Mouse (Mus musculus) ZHBTc4 (cell line): ENCODE measurements at regions not wholly inside any gene's neighbourhood (a gene's known extent, or its start where the extent isn't known, plus 50 kb on each side); places are given as distances from the start of the nearest gene placed in this dataset.

ENCODE experiments used
- DNase-seq: peaks from one replicate; pipeline ENCODE4 v3.0.0-alpha.2; 2011; ENCODE audit warnings: low read depth, low spot score

GRCm38 (mm10) chr5:133712652-133713051 is 386.9 kb upstream of the Castor2 start:
- peak; percentile 65 for DNase-seq

GRCm38 (mm10) chr5:133708881-133709280 is 390.6 kb upstream of the Castor2 start:
- no peak for DNase-seq

- DNase-seq, result peak; percentile 27
Observed at GRCm38 (mm10) chr5:133686206-133686605, 413.3 kb upstream of the Castor2 start.

- DNase-seq, result no peak
Observed at GRCm38 (mm10) chr5:133683021-133683420, 416.5 kb upstream of the Castor2 start.

- peak; percentile 6 for DNase-seq
Observed at GRCm38 (mm10) chr5:133676791-133677450, 422.6 kb upstream of the Castor2 start.

GRCm38 (mm10) chr5:133675636-133676035 is 423.9 kb upstream of the Castor2 start:
- DNase-seq, result peak; percentile 71

GRCm38 (mm10) chr5:133666473-133666872 is 433.0 kb upstream of the Castor2 start:
- DNase-seq, result peak; percentile 82

- DNase-seq, result no peak
Observed at GRCm38 (mm10) chr5:133662474-133663256, 436.8 kb upstream of the Castor2 start.

- DNase-seq, result no peak
Observed at GRCm38 (mm10) chr5:133660351-133660750, 439.2 kb upstream of the Castor2 start.

- no peak for DNase-seq
Observed at GRCm38 (mm10) chr5:133656837-133657236, 442.7 kb upstream of the Castor2 start.

GRCm38 (mm10) chr5:133653431-133653830 is 446.1 kb upstream of the Castor2 start:
- no peak for DNase-seq

GRCm38 (mm10) chr5:133650246-133650645 is 449.3 kb upstream of the Castor2 start:
- no peak for DNase-seq

- DNase-seq, result no peak
Observed at GRCm38 (mm10) chr5:133645696-133646195, 453.8 kb upstream of the Castor2 start.

- DNase-seq, result no peak
Observed at GRCm38 (mm10) chr5:133643326-133643725, 456.2 kb upstream of the Castor2 start.

- no peak for DNase-seq
Observed at GRCm38 (mm10) chr5:133634481-133634880, 465.0 kb upstream of the Castor2 start.

- peak; percentile 7 for DNase-seq
Observed at GRCm38 (mm10) chr5:133631812-133632211, 467.7 kb upstream of the Castor2 start.

GRCm38 (mm10) chr5:133619347-133619746 is 480.2 kb upstream of the Castor2 start:
- no peak for DNase-seq

- DNase-seq, result no peak
Observed at GRCm38 (mm10) chr5:133601241-133601739, 498.2 kb upstream of the Castor2 start.

GRCm38 (mm10) chr5:133600630-133601029 is 498.9 kb upstream of the Castor2 start:
- DNase-seq, result peak; percentile 27

- DNase-seq, result no peak
Observed at GRCm38 (mm10) chr5:133598105-133598504, 501.4 kb upstream of the Castor2 start.

GRCm38 (mm10) chr5:133586492-133586891 is 513.0 kb upstream of the Castor2 start:
- DNase-seq, result no peak

GRCm38 (mm10) chr5:133585181-133585580 is 514.3 kb upstream of the Castor2 start:
- peak; percentile 37 for DNase-seq

GRCm38 (mm10) chr5:133576595-133576994 is 522.9 kb upstream of the Castor2 start:
- no peak for DNase-seq
